Mouse (Mus musculus) stomach, postnatal 0 days (tissue): ENCODE results near the gene Rtp1. TPM values are rescaled to one million over a fixed set of nuclear protein-coding genes. Genes with fewer than 3 reads are reported as not detected.

Experiments used
- ATAC-seq: fragments of 200-750 bp; cut with Nextera tagmentation; 2 replicates; pipeline ENCODE4 v1.8.0; 2017; ENCODE audit not compliant: low FRiP score, low TSS enrichment
- DNase-seq: peaks from one replicate; pipeline ENCODE4 v3.0.0-alpha.2; 2016; ENCODE audit warnings: low spot score
- H3K27ac ChIP-seq: fragments of 300-500 bp; sonication (generic); replicated peaks from 2 replicates; pipeline ENCODE4 v1.5.1; 2014; ENCODE audit warnings: mild to moderate bottlenecking, control low read depth
- H3K27me3 ChIP-seq: fragments of 300-500 bp; sonication (generic); 2 replicates; pipeline ENCODE4 v1.6.1; 2014; ENCODE audit warnings: low read length; ENCODE audit not compliant: control insufficient read depth, insufficient read depth
- H3K36me3 ChIP-seq: fragments of 300-500 bp; sonication (generic); 2 replicates; pipeline ENCODE4 v1.6.1; 2014; ENCODE audit warnings: low read length, mixed read lengths; ENCODE audit not compliant: control insufficient read depth, insufficient read depth
- H3K4me1 ChIP-seq: fragments of 300-500 bp; sonication (generic); replicated peaks from 2 replicates; pipeline ENCODE4 v1.6.1; 2014; ENCODE audit warnings: antibody characterized with exemption; ENCODE audit not compliant: control insufficient read depth, insufficient read depth
- H3K4me2 ChIP-seq: fragments of 300-500 bp; sonication (generic); replicated peaks from 2 replicates; pipeline ENCODE4 v1.6.1; 2014; ENCODE audit warnings: low read depth, mild to moderate bottlenecking, control low read depth, moderate library complexity
- H3K4me3 ChIP-seq: fragments of 300-500 bp; sonication (generic); 2 replicates; pipeline ENCODE4 v1.5.1; 2014; ENCODE audit warnings: low read depth, low read length, control low read depth
- H3K9ac ChIP-seq: fragments of 300-500 bp; sonication (generic); 2 replicates; pipeline ENCODE4 v1.6.1; 2014; ENCODE audit warnings: mild to moderate bottlenecking, low read length, control low read depth, mixed read lengths
- H3K9me3 ChIP-seq: fragments of 300-500 bp; sonication (generic); 2 replicates; pipeline ENCODE4 v1.6.1; 2016; ENCODE audit warnings: low read length; ENCODE audit not compliant: control insufficient read depth
- CTCF ChIP-seq: IDR thresholded peaks from 2 replicates; pipeline ENCODE4 v1.5.1; 2016; ENCODE audit warnings: antibody characterized with exemption, low read depth, mild to moderate bottlenecking, moderate library complexity
- EP300 ChIP-seq: optimal IDR thresholded peaks from 2 replicates; pipeline ENCODE3; 2016; ENCODE audit warnings: antibody characterized with exemption
- WGBS: fragments of 180-500 bp; shearing (Covaris S2); extraction: QIAGEN DNeasy Blood & Tissue Kit; methylation state at CpG from one replicate; pipeline ENCODE4 v1.1.7; 2014; 5-methylcytosine and 5-hydroxymethylcytosine counted together
- polyA plus RNA-seq: library from polyadenylated mRNA; unstranded; fragments of >200 nt; fragmentation: Nextera tagmentation; extraction: Ambion mirVana; gene quantifications from 2 replicates; pipeline ENCODE4 v1.2.1, GENCODE M21; 2015

Gene Rtp1
- 0.02 TPM in 1 of 2 replicates, not detected in the other for polyA plus RNA-seq

GRCm38 (mm10) chr16:23428647-23429319, at the start of gene Rtp1:
Gene Rtp1, plus strand, starts transcription at chr16:23429133.
- Histone ChIP-seq H3K9ac (no peak within 1 kb of the TSS), H3K27ac (no peak within 1 kb of the TSS), H3K4me3 (no peak within 1 kb of the TSS), H3K4me1 (no peaks in the 10 kb centered on the region), H3K27me3 (no peaks in the 10 kb centered on the region), H3K9me3 (no peaks in the 10 kb centered on the region), H3K4me2 (no peak within 1 kb of the TSS), H3K36me3 (no peaks in the 10 kb centered on the region)
- DNase-seq (no peak), ATAC-seq (no peak)
- TF ChIP-seq EP300 (no peak), CTCF (no peak)
- 74% methylated on average over 7 of the region's 7 CpGs for WGBS

DNA sequence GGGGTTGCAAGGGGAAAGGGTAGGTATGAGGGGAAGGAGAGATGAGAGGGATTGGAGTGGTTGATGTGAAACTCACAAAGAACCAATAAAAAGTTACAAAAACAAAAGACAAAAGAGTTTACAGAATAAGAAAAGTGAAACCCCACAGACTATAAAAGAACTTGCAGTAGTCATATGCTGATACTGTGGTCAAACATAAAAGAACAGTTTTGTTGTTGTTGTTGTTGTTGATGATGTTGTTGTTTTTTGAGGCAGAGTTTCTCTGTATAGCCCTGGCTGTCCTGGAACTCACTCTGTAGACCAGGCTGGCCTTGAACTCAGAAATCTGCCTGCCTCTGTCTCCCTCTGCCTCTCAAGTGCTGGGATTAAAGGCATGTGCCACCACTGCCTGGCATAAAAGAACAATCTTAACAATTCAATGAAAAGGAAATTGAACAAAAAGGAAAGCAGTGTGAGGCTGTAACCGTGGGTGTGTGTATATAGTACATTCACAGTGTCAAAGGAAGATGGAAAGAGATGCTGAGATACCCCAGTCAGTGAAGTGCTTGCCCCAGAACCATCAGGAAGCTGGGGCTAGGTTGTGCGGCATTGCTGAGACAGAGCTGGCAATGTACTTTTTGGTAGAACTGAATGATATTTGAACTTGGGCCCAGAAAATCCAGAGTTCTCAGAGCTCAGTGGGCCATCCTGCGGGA, 49.2 kb upstream of the Rtp1 start:
- Histone ChIP-seq H3K27me3 (no peaks in the 10 kb centered on the region), H3K9ac (no peak overlapping the region), H3K36me3 (no peaks in the 10 kb centered on the region), H3K4me2 (no peak overlapping the region), H3K4me3 (no peak overlapping the region), H3K27ac (no peak overlapping the region), H3K4me1 (no peaks in the 10 kb centered on the region), H3K9me3 (no peaks in the 10 kb centered on the region)
- no peak for DNase-seq
- no peak for ATAC-seq
- no peak for TF ChIP-seq EP300
- WGBS: 77% methylated on average over 3 of the region's 3 CpGs

- no peaks in the 10 kb centered on the region for H3K27me3 ChIP-seq
- H3K27ac ChIP-seq: no peak overlapping the region
- H3K4me2 ChIP-seq: no peak overlapping the region
- H3K9me3 ChIP-seq: no peaks in the 10 kb centered on the region
- no peak overlapping the region for H3K9ac ChIP-seq
- no peak for TF ChIP-seq CTCF
- TF ChIP-seq EP300: no peak
- no peak overlapping the region for H3K4me3 ChIP-seq
- no peak for DNase-seq
- H3K4me1 ChIP-seq: no peaks in the 10 kb centered on the region
- no peaks in the 10 kb centered on the region for H3K36me3 ChIP-seq
- ATAC-seq: no peak
Measured at GRCm38 (mm10) chr16:23384304-23384703, 44.6 kb upstream of the Rtp1 start.

- no peaks in the 10 kb centered on the region for H3K36me3 ChIP-seq
- no peaks in the 10 kb centered on the region for H3K27me3 ChIP-seq
- H3K4me1 ChIP-seq: no peaks in the 10 kb centered on the region
- H3K4me2 ChIP-seq: no peak overlapping the region
- no peak overlapping the region for H3K4me3 ChIP-seq
- DNase-seq (no peak), ATAC-seq (no peak)
- H3K9me3 ChIP-seq: no peaks in the 10 kb centered on the region
- no peak overlapping the region for H3K27ac ChIP-seq
- no peak overlapping the region for H3K9ac ChIP-seq
- WGBS: 86% methylated on average over 5 of the region's 5 CpGs
- no peak for TF ChIP-seq EP300
- no peak for TF ChIP-seq CTCF
Measured at GRCm38 (mm10) chr16:23397931-23398330, 31.0 kb upstream of the Rtp1 start.

DNA sequence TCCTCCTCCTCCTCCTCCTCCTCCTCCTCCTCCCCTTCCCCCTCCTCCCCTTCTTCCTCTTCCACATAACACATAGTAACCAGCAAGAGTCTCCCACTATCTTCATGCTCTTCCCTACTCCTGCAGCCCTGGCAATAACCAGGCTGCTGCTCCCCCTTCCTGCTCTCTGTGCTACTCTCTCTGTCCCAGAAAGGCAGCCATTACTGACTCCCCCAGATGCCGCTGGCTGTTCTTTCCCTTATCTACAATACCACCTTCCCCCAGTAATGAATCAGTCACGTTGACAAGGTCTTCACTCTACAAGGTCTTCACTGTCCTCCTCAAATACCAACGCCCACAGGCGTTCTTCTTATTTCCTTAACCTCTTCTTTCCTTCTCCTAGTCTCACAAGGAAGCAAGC, 27.5 kb upstream of the Rtp1 start:
- DNase-seq (peak; percentile 16), ATAC-seq (no peak)
- Histone ChIP-seq H3K36me3 (no peaks in the 10 kb centered on the region), H3K4me2 (no peak overlapping the region), H3K27ac (no peak overlapping the region), H3K27me3 (no peaks in the 10 kb centered on the region), H3K9me3 (no peaks in the 10 kb centered on the region), H3K9ac (no peak overlapping the region), H3K4me3 (no peak overlapping the region), H3K4me1 (no peaks in the 10 kb centered on the region)
- TF ChIP-seq CTCF (no peak), EP300 (no peak)
- 28% methylated on average over 4 of the region's 4 CpGs for WGBS

DNA sequence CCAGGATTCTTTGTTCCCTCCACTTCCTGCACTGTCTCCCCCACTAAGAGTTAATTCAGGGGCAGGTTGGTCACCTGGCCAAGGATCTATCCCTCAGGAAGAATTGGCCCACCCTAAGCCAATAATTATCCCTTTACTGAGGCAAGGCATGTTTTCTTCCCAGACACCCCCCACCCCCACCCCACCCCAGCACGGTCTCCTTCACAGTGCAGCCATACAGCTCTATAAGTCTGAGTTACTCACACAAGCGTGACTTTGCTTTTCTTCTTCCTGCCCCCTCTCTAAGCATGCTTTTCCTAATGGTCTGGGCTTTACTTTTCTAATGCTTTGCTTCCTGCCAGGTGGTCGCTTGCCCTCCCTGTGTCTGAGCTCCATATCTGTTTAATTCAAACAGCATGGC, 27.0 kb upstream of the Rtp1 start:
- ATAC-seq: no peak
- no peak overlapping the region for H3K4me2 ChIP-seq
- DNase-seq: no peak
- no peak overlapping the region for H3K9ac ChIP-seq
- no peak overlapping the region for H3K4me3 ChIP-seq
- no peaks in the 10 kb centered on the region for H3K36me3 ChIP-seq
- no peaks in the 10 kb centered on the region for H3K4me1 ChIP-seq
- 67% methylated on average over 3 of the region's 3 CpGs for WGBS
- no peaks in the 10 kb centered on the region for H3K9me3 ChIP-seq
- no peaks in the 10 kb centered on the region for H3K27me3 ChIP-seq
- TF ChIP-seq CTCF: no peak
- no peak overlapping the region for H3K27ac ChIP-seq
